9 mouse cellular contexts compared by ENCODE assay signal in genomic region chr19:16984897-16985296, GRCm38 (mm10). TPM values are rescaled to one million over a fixed set of nuclear protein-coding genes. Genes with fewer than 3 reads are reported as not detected.
DNase-seq lines count a peak whose midpoint lies in the region; ATAC-seq lines count a peak whose summit lies in the region.
"Had no signal": no experiment of that assay in that cellular context is flagged by ENCODE, and none has a peak within 500 bp of the region (broad histone marks: within the 10 kb centered on the region; RNA-seq: fewer than 3 reads in every experiment).

No protein-coding gene starts in this region.

- no peak overlapping the region for H3K9ac ChIP-seq in forebrain, embryonic 12.5 days
- no peak overlapping the region for H3K9ac ChIP-seq in limb, embryonic 11.5 days (ENCODE audit: low read length)

- no peak overlapping the region for H3K4me3 ChIP-seq in forebrain, embryonic 10.5 days
- no peak overlapping the region for H3K4me3 ChIP-seq in forebrain, embryonic 12.5 days (replicated peaks)
- H3K4me3 ChIP-seq in limb, embryonic 11.5 days (ENCODE audit: low read depth, low read length), result no peak overlapping the region
- H3K4me3 ChIP-seq: megakaryocyte, embryonic 14.5 days had no signal

- no peaks in the 10 kb centered on the region for H3K27me3 ChIP-seq in forebrain, embryonic 10.5 days (ENCODE audit: poor library complexity, severe bottlenecking)
- no peaks in the 10 kb centered on the region for H3K27me3 ChIP-seq in forebrain, embryonic 12.5 days
- H3K27me3 ChIP-seq in limb, embryonic 11.5 days (ENCODE audit: control insufficient read depth, insufficient read depth, low read length), result no peaks in the 10 kb centered on the region
- H3K27me3 ChIP-seq: megakaryocyte, embryonic 14.5 days had no signal

- no peaks in the 10 kb centered on the region for H3K9me3 ChIP-seq in forebrain, embryonic 10.5 days
- H3K9me3 ChIP-seq in forebrain, embryonic 12.5 days, result no peaks in the 10 kb centered on the region
- no peaks in the 10 kb centered on the region for H3K9me3 ChIP-seq in limb, embryonic 11.5 days (ENCODE audit: control insufficient read depth, low read length)
- H3K9me3 ChIP-seq: megakaryocyte, embryonic 14.5 days had no signal

- no peak overlapping the region for H3K4me2 ChIP-seq in forebrain, embryonic 12.5 days
- no peak overlapping the region for H3K4me2 ChIP-seq in limb, embryonic 11.5 days (ENCODE audit: low read depth, severe bottlenecking)

- no peak for ATAC-seq in forebrain, embryonic 12.5 days (ENCODE audit: low FRiP score)
- no peak for ATAC-seq in limb, embryonic 11.5 days (ENCODE audit: insufficient number of reproducible peaks, low FRiP score, low TSS enrichment, low read depth)

- H3K4me1 ChIP-seq in forebrain, embryonic 10.5 days, result no peaks in the 10 kb centered on the region
- H3K4me1 ChIP-seq in forebrain, embryonic 12.5 days, result no peaks in the 10 kb centered on the region
- H3K4me1 ChIP-seq in limb, embryonic 11.5 days (ENCODE audit: control insufficient read depth, insufficient read depth, low read length), result no peaks in the 10 kb centered on the region

- H3K36me3 ChIP-seq in forebrain, embryonic 10.5 days (replicated peaks), result no peaks in the 10 kb centered on the region
- H3K36me3 ChIP-seq in forebrain, embryonic 12.5 days (replicated peaks), result no peaks in the 10 kb centered on the region
- H3K36me3 ChIP-seq in limb, embryonic 11.5 days (ENCODE audit: control insufficient read depth, insufficient read depth, low read length), result no peaks in the 10 kb centered on the region

- no peak overlapping the region for H3K27ac ChIP-seq in forebrain, embryonic 10.5 days
- H3K27ac ChIP-seq in forebrain, embryonic 12.5 days, result no peak overlapping the region
- H3K27ac ChIP-seq in limb, embryonic 11.5 days (replicated peaks; ENCODE audit: low read depth, low read length), result no peak overlapping the region

- DNase-seq in forebrain, embryonic 10.5 days (ENCODE audit: extremely low spot score, low spot score), result peak; percentile 26
- peak; percentile 27 for DNase-seq in ovary, postnatal 14 days (ENCODE audit: low spot score)
- no peak for DNase-seq in ovary, adult 18-20 months (ENCODE audit: low spot score)
- DNase-seq in cerebellum, adult 11-12 months, result peak; percentile 11
- DNase-seq in frontal cortex, postnatal 36 days (ENCODE audit: low spot score in 2 of 2), result peak; percentile 8 to 14
- DNase-seq in limb, embryonic 11.5 days (ENCODE audit: low spot score), result peak; percentile 50
- DNase-seq in spleen, adult 12 weeks (ENCODE audit: low spot score), result peak; percentile 1

- 53% methylated on average over 5 of the region's 5 CpGs for WGBS in forebrain, embryonic 10.5 days
- WGBS in forebrain, embryonic 12.5 days, result 57% methylated on average over 5 of the region's 5 CpGs
- WGBS in limb, embryonic 11.5 days, result 50% methylated on average over 5 of the region's 5 CpGs

RNA-seq across cellular contexts. Expression of gene Prune2, which starts 29.0 kb away (rescaled TPM):
- polyA plus RNA-seq in forebrain, embryonic 10.5 days (2016; fragmentation: Nextera tagmentation; extraction: Ambion mirVana), result 1.5 TPM in 2 replicates
- 1.5 and 2.8 TPM in 2 replicates for polyA plus RNA-seq in forebrain, embryonic 12.5 days (2016; fragmentation: Nextera tagmentation; extraction: Ambion mirVana)
- 0.55 and 0.64 TPM in 2 replicates for polyA plus RNA-seq in limb, embryonic 11.5 days (2014; fragmentation: Nextera tagmentation; extraction: Ambion mirVana)
